Mouse (Mus musculus): ENCODE data around the gene Batf.
"Not testable (repeated sequence)": the region's sequence is repeated elsewhere in the genome, so short reads cannot be mapped to it uniquely, and the experiment has no call there.

The Batf gene

DNA sequence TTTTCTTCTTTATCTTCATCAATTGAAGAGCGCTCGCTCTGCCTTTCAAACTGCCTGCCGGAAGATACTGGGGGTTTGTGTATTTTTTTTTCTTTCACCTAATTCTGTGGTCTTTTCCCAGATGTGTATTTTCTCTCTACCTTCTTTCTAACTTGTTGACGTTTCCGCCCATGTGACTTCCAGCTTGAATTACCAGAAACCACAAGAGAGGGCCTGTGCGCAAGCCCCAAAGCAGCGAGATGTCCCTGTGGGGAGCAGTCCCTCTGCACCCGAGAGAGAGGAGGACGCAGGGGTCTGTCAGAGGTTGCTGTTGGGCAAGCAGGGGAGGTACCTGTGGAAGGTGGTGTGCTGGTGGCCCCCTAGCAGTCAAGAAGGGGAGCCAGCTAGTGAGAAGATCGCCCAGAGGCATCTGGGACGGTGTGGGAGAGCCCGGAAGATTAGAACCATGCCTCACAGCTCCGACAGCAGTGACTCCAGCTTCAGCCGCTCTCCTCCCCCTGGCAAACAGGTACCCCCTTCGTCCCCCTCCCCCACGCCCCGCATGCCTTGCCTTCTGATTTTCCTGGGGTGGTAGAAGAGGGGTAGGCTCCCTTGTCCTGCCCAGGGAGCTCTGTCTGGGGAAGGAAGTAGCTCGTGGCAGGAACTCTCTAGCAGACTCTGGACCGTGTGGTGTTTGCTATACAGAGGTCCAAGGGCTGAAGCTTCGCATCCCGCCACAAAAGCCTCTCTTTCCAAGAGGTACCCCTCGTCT is at the start of gene Batf:
Gene Batf (plus strand): TSS at position 204 of the 751 bp plus-strand sequence.
- no peak for DNase-seq (ENCODE audit: low read depth, low spot score)

DNA sequence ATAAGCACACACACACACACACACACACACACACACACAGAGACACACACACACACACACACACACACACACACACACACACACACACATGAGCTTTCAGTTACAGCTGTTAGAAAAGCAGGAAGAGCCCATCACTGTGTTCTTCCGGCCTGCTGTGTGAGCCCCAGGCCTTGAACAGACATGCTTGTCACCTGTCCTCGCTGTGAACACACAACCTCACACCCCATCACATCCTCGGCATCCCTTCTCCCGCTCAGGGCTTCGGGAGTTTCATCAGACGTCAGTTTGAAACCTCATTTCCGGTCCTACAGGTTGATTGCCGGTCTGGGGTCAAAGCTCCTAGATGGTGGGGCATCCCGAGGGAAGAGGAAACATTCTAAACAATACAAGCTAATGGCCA is 48.5 kb upstream of the Batf start:
- no peak for DNase-seq (ENCODE audit: low read depth, low spot score)

DNA sequence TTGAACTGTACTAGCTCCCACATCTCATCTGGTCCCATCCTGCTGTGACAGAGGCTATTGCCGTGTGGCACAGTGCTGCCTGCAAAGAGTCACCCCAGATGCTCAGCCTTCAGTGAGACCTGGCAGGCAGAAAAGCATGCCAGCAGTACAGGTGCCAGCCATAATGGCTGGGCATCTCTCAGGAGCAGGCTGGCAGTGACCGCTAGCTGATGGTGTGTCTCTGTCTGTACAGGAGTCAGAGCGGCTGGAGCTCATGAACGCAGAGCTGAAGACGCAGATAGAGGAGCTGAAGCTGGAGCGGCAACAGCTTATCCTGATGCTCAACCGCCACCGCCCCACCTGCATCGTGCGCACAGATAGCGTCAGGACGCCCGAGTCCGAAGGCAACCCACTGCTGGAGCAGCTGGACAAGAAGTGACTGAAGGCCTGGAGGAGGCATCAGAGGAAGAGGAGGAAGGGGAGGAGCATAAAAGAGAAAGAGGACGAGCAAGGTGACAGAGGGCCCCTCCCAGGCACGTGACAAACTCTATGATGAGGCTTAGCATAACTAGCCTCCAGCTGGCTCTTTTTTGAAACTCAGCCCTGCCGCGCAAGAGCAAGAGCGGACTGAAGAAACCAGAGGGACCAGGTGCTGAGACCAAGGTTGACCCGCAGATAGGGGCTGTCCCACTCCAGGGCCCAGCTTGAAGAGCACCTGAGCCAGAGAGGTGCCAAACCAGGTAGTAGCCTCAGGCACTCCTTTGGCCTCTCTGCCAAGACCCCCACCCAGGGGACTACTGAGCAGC is 47.7 kb upstream of the Batf start:
- no peak for DNase-seq (ENCODE audit: low read depth, low spot score)

DNA sequence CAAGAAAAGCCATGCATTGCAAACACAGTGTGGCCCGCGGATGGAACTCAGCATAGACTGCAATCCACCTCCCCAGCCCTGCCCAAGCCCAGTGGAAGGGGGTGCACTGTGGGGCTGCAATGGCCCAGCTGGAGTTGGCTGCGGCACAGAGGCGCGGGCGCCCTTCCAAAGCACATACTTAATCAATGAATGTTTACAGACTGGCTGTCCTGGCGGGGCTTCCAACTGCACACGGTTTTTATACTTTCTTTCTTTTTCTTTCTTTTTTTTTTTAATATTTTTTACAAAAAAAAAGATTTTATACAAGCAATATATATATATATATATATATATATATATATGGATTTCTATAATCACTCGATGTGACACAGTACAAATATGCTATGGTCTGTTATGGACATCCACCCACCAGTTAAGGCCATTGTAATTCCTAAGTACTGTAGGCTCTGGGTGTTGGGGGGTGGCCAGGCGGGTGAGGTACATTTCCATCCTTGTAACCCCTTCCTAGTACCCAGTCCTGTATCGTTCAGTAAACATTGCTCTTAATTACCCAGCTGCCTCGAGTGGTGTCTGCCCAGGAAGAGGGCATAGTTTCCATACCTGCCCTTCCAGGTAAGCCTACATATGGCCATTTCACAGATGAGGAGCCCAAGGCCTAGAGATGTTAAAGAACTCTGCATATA is 47.0 kb upstream of the Batf start:
- no peak for DNase-seq (ENCODE audit: low read depth, low spot score)

DNA sequence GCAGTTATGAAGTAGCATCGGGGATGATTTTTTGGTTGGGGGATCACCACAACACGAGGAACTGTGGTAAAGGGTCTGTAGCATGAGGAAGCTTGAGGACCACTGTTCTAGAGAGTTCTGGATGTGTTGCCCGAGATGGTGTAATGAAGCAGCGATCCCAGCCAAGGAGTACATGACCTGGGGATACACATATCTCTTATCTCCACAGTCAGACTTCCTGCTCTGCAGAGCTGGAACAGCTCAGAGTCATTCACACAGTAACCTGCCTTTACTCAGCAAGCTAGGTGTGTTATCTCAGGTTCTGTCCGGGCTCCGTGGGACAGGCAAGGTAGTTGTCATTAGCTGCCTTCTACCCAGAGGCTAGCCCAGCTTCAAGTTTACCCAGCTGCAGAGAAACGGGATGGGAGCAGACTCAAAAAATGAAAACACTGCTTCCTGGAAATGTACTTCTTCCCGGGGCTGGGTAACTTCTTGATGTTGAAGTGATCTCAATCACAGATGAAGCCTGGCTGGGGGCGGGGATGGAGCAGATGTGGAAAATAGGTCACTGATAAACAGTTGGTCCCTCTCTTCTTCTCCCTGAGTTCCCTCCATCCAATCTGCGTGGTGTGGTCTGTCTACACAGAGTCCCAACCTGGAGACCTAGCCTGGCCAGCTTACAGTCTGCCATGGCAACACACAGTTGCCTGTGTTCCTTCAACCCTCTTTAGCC is 45.5 kb upstream of the Batf start:
- DNase-seq (ENCODE audit: low read depth, low spot score) = no peak

DNA sequence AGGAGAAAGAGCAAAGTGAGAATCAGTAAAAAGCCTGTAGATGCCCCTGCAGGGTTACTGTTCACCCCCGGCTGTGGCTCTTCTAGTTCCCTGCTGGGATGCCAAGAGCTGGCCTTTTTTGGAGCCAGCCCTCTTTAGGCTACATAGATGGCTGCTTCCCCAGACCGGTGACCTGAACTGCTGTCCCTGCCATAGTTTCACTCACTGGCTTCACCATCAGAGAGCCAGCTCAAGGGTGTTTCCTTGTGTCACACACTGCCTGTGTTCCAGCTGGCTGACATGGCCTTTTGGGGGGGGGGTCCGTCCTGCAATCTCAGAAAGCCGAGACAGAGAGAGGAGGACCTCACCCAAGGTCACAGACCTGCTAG is 44.9 kb upstream of the Batf start:
- DNase-seq (ENCODE audit: low read depth, low spot score) = no peak

DNA sequence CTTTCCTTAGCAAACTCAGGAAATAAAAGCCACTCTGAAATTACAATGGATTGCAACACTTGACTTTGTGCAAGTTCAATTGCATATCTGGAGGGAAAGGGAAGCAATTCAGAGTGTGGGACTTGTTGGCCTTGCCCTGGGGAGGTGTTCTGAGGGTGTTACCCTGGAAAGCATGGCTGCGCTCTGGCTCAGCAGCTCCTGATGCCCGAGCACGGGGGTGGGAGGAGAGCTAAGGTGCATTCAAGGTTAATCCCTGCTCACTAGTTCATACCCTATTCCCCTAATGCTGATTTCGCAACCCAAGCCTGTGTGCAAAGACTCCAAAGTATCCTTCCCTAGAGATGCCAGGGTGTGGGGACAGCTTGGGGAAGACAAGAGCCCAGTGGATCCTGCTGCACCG is 42.7 kb upstream of the Batf start:
- DNase-seq (ENCODE audit: low read depth, low spot score) = no peak

DNA sequence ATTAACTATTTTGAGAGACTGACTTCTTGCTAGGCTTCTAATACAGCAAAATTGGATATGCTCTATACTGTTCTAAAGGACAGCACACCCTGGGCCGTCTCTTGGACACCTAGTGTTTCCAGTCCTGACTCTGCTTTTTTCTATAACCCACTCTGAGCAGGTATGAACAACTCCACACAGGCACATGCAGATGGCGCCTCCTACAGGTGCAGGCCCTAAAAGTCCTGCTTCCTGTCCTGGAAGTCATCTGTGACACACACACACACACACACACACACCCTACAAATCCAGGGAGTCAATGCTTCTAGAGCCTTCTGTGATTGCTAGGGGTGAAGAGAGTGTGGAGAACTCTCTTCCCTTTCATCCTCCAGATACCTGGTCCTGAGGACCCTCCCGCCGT is 40.8 kb upstream of the Batf start:
- DNase-seq (ENCODE audit: low read depth, low spot score) = no peak

DNA sequence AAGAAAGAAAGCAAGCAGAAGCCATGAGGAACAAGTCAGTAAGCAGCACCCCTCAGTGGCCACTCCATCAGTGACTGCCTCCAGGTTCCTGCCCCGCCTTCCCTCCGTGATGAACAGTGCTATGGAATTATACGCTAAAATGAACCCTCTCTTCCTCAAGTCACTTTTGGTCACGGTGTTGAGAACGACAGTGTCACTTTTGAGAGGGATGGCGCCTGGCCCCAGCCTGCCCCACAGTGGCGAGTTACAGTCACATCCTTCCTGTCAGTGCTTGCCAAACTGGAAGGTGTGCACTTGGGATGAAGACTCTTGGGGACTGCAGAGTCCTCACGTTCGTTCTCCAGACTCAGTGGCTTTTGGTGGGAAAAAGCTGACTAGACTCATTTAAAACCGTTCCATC is 39.1 kb upstream of the Batf start:
- DNase-seq (ENCODE audit: low read depth, low spot score) = no peak

DNA sequence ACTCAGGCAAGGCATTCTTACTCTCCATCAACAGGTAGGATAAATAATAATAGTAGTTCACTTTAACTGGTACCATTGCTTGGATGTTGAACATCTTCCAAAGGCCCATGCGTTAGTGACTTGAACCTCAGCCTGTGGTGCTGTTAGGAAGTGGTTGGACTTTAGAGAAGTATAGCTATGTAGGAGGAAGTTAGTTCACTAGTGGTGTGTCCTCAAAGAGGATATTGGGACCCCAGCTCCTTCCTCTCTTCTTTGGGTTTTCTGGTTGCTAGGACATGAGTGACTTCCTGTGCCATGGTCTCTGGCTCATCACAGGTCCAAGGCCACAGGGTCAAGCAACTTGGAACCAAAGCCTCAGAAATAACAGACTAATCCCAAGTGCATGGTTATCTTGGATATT is 38.5 kb upstream of the Batf start:
- DNase-seq (ENCODE audit: low read depth, low spot score) = no peak

DNA sequence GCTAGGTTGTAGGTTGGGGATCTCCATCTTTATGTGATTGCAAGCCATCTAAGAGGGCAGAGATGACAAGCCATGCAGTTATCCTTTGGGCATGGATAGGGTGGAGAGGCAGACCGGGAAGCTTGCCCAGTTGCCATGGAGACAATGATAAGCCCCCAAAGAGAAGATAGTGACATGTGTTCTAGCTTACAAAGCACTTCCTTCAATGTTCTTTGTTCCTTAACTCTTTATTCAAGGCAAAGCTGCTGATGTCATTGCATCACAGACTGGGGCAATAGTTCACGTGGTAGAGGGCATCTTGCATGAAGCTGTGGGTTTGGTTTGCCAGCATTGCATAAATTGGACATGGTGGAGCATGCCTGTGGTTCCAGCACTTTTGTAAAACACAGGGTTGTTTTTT is 27.1 kb upstream of the Batf start:
- DNase-seq (ENCODE audit: low read depth, low spot score) = no peak

DNA sequence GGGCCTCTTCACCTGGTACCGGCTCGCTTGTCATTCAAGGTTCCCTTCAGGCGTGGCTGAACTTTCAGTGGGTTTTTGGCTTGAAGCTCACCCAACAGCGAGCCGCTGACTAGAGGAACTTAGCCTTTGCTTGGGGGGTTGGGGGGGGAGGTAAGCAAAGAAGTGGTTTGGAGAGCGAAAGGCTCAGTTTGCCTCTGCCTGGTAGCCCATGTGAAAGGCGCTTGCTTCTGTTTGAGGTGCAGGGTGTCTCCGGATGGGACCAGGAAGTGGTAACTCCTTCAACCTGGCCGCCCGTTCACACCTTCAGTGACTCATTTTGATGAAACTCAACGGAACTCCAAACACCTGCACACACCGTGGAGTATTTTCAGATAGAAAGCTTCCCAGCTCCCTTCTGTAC is 25.6 kb upstream of the Batf start:
- no peak for DNase-seq (ENCODE audit: low read depth, low spot score)

DNA sequence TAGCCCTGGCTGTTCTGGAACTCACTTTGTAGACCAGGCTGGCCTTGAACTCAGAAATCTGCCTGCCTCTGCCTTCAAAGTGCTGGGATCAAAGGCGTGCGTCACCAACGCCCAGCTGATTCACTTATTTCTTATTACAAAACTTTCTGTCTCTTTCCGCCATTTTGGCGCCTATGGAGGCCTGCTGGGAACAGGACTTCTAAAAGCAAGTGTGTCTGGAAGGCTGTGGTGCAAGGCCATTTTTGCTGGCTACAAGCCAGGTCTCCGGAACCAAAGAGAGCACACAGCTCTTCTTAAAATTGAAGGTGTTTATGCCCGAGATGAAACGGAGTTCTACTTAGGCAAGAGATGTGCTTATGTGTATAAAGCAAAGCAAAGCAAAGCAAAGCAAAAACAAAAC is 24.2 kb upstream of the Batf start:
- not testable (repeated sequence) for DNase-seq (ENCODE audit: low read depth, low spot score)

DNA sequence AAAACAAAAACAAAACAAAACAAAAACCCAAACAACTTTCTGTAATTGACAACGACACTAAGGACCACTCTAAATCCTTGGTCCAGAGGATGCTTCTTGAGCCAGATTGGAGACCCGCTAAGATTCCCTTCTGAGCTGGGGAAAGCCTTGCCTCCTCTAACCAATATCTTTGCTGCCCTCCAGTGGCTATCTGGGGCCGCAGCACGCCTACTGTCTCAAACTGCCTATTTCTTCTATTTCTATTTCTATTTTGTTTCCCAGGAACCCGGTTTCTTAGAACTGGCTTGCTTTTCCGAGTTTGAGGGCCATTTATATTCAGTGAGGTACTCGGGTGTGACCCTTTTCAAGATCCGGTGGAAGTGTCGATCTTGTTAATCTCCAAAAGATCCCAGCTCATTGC is 23.6 kb upstream of the Batf start:
- peak; percentile 69 for DNase-seq (ENCODE audit: low read depth, low spot score)

DNA sequence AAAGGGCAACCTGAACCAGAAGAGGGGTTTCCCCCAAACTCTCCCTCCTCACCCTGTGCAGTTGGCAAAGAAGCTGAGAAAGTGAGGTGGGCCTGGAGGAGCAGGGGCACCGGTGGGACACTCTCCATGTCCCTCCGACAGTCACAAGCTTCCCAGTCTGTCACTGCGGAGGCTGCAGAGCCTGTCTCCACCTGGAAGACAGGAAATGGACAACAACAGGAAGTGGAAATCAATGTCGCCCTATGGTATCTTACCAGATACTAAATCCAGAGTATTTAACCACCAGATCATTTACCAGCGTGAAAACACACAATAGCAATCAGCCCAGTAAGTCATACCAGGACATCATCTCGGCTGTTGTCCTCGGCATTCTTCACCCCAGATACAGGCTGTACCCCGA is 20.4 kb upstream of the Batf start:
- no peak for DNase-seq (ENCODE audit: low read depth, low spot score)

DNA sequence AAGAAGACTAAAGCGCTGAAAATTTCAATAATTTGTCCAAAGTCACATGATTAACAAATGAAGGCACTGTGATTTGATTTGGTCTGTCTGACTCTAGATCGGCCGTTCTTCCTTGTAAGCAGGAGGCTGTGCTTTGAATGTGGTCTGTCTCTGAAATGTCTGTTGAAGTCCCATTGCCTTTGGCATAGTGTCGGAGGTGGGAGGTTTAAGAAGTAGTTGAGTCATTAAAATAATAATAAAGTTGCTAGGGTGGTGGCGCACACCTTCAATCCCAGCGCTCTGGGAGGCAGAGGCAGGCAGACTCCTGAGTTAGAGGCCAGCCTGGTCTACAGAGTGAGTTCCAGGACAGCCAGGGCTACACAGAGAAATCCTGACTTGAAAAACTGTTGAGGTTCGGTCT is 19.4 kb upstream of the Batf start:
- no peak for DNase-seq (ENCODE audit: low read depth, low spot score)

DNA sequence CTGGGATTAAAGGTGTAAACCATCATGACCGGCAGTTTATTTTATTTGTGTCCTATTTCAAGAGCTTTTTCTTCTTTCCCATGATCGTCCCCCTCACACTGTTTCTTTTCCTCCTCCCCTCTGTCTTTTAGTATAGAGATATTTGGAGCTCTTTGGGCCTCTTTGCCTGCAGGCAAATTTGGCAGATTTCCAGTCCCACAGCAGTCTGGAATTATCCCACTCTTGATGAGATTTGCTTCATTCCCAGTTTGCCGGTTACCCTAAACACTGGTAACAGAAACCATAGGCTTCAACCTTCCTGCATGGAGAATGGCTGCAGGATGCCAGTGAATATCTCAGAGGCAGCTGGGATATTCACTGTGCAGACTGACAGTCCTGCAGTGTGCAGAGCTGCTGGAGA is 17.8 kb upstream of the Batf start:
- no peak for DNase-seq (ENCODE audit: low read depth, low spot score)

DNA sequence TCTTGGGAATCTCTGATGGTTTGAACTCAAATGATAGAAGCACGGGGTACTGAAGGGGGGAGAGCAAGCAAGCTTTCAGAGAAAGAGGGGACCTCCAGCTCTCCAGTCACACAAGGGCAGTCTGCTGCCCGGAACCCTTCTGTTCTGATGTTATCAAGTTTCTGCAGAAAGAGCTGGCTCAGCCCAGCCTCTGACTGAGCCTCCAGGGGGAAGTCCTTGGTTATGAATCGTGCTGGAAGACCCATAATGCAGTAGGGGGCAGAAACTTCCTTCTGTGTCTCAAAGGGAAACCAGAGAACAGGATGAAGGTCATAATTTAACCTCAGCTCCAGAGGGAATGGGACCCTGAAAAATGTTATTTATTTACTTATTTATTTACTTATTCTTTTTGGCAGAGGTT is 16.4 kb upstream of the Batf start:
- DNase-seq (ENCODE audit: low read depth, low spot score) = no peak

DNA sequence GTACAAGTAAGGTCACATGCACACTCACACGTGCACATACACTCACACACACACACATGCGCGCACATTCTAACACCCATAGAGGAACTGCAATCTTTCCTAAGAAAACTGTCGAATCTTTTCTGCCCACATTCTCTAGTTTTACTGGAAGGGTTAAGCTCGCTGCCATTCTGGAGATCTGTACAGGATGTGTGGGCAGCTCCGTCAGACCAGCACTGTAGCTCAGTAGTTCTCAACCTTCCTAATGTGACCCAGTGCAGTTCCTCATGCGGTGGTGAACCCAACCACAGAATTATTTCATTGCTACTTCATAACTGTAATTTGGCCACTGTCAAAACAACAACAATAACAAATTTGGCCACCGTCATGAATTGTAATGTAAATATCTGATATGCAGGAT is 12.6 kb upstream of the Batf start:
- no peak for DNase-seq (ENCODE audit: low read depth, low spot score)

DNA sequence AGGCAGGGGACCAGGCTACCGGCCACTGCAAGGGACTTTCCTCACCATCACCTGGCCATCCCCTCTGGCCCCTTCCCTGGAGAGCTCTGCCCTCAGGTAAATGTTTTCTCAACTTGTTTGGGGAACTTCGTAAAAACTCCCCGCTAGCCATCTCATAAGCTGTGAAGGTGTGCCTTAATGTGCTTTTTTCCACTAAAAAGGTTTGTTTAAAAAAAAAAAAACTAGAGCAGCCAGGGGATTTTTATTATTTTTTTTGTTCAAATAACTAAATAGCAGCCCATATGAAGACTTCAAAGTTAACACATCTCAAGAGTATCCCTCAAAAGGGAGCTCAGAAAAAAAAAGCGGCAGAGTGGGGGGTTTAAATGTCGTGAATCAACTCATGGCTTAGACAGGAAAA is 7.4 kb upstream of the Batf start:
- DNase-seq (ENCODE audit: low read depth, low spot score) = no peak

DNA sequence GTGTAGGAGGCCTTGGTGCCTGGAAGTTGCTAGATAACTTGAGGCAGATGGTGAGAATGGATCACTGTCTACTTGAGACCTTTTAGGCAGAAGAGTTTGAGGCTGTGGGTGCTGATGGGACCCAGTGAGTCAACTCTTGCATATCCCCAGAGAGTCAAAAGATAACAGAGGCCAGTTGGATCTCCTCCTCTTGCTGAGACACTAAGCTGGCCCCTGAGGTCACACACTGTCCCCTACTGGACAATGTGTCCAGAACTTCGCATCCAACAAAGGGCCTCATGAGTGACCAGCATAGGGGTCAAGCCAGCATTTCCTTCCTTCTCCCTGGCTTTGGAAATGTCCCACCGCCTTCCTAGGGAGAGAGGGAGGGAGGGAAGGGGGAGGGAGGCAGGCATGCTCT is 6.7 kb upstream of the Batf start:
- no peak for DNase-seq (ENCODE audit: low read depth, low spot score)

DNA sequence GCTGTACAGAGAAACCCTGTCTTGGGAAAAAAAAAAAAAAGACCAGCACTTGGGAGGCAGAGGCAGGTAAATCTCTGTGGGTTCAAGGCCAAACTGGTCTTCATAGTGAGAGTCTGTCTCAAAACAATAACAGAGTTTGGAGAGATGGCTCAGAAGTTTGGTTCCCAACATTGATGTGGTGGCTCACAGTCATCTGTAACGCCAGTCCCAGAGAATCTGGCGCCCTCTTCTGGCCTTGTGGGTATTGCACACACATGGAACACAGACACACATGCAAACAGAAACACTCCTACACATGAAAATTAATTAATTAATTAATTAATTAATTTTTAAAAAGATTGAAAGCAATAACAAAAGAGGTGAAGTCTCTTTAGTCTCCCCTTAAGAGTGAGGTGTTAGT is 4.1 kb upstream of the Batf start:
- DNase-seq (ENCODE audit: low read depth, low spot score) = no peak

All from forelimb bud, embryonic 11.5 days (tissue).